Mouse (Mus musculus) embryo, embryonic 10 days (tissue): Measurements from ENCODE around the gene C1qtnf2.

ENCODE experiments used
- DNase-seq: peaks from one replicate; pipeline ENCODE4 v3.0.0-alpha.2; 2015; ENCODE audit warnings: low spot score

C1qtnf2 gene

GRCm38 (mm10) chr11:43474225-43474774 lies at the start of gene C1qtnf2:
Gene C1qtnf2, plus strand, starts transcription at chr11:43474276.
- DNase-seq: peak; percentile 69

GRCm38 (mm10) chr11:43424386-43424785 lies 49.7 kb upstream of the C1qtnf2 start:
- DNase-seq: no peak

- no peak for DNase-seq
Measured at GRCm38 (mm10) chr11:43425166-43425709, 48.8 kb upstream of the C1qtnf2 start.

- DNase-seq: peak; percentile 94
Measured at GRCm38 (mm10) chr11:43425824-43426413, 48.2 kb upstream of the C1qtnf2 start, which contains the start of gene Pttg1. Gene Pttg1, minus strand, starts transcription at chr11:43426251.

- DNase-seq: peak; percentile 36
Measured at GRCm38 (mm10) chr11:43426414-43426884, 47.6 kb upstream of the C1qtnf2 start.

GRCm38 (mm10) chr11:43433254-43434023 lies 40.6 kb upstream of the C1qtnf2 start, which contains the start of gene Slu7:
Gene Slu7, plus strand, starts transcription at chr11:43433744.
- DNase-seq: peak; percentile 86

- DNase-seq: no peak
Measured at GRCm38 (mm10) chr11:43434024-43434407, 40.1 kb upstream of the C1qtnf2 start.

GRCm38 (mm10) chr11:43441121-43441520 lies 33.0 kb upstream of the C1qtnf2 start:
- DNase-seq: no peak

GRCm38 (mm10) chr11:43443183-43443582 lies 30.9 kb upstream of the C1qtnf2 start:
- DNase-seq: no peak

GRCm38 (mm10) chr11:43449916-43450315 lies 24.2 kb upstream of the C1qtnf2 start:
- no peak for DNase-seq

GRCm38 (mm10) chr11:43451322-43451721 lies 22.8 kb upstream of the C1qtnf2 start:
- DNase-seq: no peak

- DNase-seq: no peak
Measured at GRCm38 (mm10) chr11:43452266-43452665, 21.8 kb upstream of the C1qtnf2 start.

- no peak for DNase-seq
Measured at GRCm38 (mm10) chr11:43463204-43463603, 10.9 kb upstream of the C1qtnf2 start.

GRCm38 (mm10) chr11:43470118-43470517 lies 4.0 kb upstream of the C1qtnf2 start:
- no peak for DNase-seq

- DNase-seq: no peak
Measured at GRCm38 (mm10) chr11:43470881-43471820, 2.9 kb upstream of the C1qtnf2 start.

- DNase-seq: no peak
Measured at GRCm38 (mm10) chr11:43473115-43473514, 961 bp upstream of the C1qtnf2 start.

GRCm38 (mm10) chr11:43473635-43474224 lies 346 bp upstream of the C1qtnf2 start:
- no peak for DNase-seq

- DNase-seq: no peak
Measured at GRCm38 (mm10) chr11:43479376-43479775, 5.3 kb downstream of the C1qtnf2 start.

- DNase-seq: no peak
Measured at GRCm38 (mm10) chr11:43480561-43480960, 6.5 kb downstream of the C1qtnf2 start.

GRCm38 (mm10) chr11:43481672-43482522 lies 7.8 kb downstream of the C1qtnf2 start:
- no peak for DNase-seq
